Mouse (Mus musculus) gastrocnemius, adult 8-10 months (tissue): ENCODE data around the gene Gm20498. TPM values are rescaled to one million over a fixed set of nuclear protein-coding genes. Genes with fewer than 3 reads are reported as not detected.
A peak's percentile ranks its signal among the peaks of the same experiment; 100 is the strongest.
"Not testable (repeated sequence)": the region's sequence is repeated elsewhere in the genome, so short reads cannot be mapped to it uniquely, and the experiment has no call there.

ENCODE experiments used
- DNase-seq, 2 experiments: peaks; one replicate each; pipeline ENCODE4 v3.0.0; 2022; ENCODE audit warnings: low spot score in 2 of 2
- total RNA-seq, 4 experiments: library from RNA; stranded (reverse); gene quantifications; 2 replicates each; pipeline ENCODE4 v1.2.4; 2022

The Gm20498 gene
- 10 to 100 TPM; 40.4 to 48.1 (median 43.4) TPM for total RNA-seq

DNA sequence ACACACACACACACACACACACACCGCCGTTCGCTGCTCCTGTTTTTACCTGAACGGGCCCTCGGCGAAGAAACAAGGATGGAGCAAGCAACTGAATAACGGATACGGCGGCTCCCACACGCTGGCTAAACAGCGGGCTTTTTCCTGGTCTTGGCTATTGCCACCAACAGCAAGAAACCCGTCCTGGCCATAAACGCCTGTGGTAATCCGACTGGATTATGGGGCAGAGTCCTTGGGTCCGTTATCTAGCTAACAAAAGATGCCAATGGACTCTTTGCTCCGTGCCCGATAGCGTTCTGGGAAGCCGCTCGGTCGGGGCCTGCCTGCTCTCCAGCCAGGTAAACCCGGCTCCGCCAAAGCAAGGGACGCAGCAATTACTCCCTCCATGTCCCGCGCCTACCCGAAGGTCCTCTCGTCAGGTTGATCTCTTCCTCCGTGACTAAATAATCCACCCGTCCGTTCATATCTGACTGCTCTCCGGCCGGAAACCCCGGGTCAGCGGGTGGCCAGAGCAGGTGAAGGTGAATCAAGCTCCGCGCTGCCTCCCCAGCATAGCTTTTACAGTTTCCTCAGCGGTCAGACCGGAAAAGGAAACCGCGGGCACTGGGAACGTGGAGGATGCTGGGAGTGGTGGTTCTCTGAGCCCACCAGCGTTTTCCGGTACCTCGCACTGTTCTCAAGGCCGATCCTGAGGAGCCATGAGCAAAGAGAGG, at the start of gene Gm20498, which contains the start of gene Synj2bp:
Gm20498 (minus strand) TSS at position 590 of the 713 bp plus-strand sequence.
Synj2bp (minus strand) TSS at position 596 of the 713 bp plus-strand sequence.
- peak; percentile 41 to 59 for DNase-seq

DNA sequence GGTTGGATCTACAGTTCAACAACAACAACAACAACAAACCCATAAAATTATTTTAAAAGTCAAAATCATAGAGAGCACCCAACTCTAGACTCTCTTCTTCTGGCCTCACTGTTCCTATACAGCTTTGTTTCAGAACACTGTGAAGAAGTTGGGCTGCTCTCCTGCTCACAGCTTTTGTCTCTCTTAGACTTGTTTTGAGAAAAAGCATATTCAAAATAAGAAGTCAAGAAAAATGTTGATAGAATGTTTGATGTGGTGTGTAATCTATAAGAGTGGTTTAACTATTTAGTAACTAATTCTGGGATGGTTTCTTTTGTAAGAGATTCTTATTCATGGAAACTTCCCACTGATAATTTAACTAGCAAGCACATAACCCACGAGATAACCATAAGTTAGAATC, 35.7 kb upstream of the Gm20498 start, which contains the start of gene Adam21:
Adam21 (minus strand) TSS at position 101 of the 400 bp plus-strand sequence.
- no peak for DNase-seq

DNA sequence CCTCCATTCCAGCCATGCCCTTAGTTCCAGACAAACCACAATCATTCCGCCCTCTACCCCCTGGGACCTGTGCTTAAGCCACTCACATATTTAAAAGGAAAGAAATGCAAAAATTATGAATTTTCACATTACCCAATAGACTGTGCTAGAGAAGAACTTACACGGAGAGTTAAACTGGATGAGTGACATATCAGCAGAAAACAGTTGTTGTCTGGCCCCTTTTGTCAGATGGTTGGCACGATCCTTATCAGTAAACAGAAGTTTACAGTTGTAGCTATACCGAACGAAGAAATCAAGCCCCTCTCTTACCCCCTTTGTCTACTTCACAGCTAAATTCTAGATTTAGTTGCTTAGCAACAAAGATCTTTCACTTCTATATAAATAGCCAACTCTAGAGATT, 35.2 kb upstream of the Gm20498 start:
- DNase-seq, result no peak

DNA sequence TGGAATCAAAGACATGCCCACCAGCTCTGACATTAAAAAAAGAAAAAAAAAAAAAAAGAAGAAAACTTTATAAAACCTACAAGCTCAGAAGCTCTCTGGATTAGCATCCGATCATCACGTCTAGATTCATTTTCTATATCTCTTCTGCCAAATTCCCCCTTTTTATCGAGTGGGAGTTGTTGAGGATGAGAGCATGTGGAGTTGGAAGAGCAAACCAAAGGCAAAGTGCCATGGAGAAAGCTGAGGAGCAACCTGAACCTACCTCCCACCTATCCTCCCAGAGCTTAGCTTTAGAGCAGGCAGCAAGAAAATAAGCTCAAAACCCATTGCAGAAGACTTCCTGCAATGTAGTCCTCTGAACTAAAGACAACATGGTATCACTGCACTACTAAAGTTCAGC, 31.5 kb upstream of the Gm20498 start:
- no peak for DNase-seq

DNA sequence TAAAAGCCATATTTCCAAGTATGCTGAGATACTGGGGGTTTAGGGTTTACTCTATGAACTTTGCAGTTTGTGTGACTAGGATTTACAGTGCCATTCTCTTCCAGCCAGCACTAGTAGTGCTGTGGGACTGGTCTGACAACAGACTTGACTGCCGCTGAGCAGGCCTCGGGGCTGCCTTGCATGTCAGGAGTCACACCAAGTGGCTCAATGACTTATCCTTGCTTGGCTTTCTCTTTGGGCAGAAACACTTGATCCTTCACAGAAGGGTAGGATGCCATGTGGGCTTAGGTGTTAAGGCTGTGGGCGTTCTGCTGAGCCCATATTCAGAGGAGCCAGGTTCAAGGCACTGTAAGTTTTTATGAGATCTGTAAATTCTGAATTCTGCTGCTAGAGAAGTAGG, 16.6 kb upstream of the Gm20498 start:
- no peak for DNase-seq

DNA sequence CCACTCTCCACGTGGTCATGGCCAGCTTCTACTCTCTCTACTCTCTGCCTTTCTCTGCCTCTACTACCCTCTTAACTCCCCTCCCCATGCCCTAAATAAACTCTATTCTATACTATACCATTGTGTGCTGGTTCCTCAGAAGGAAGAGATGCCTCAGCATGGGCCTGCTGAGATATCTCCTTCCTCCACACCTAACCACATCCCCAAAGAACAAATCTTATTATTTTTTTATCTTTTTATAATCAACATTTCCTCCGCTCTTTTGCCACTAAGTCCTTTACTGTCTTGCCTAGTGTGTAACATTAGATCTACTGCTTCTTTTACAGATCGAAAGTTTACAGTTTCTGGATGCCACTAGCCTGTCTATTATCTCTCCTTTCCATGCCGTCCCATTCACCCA, 14.5 kb upstream of the Gm20498 start:
- no peak for DNase-seq

DNA sequence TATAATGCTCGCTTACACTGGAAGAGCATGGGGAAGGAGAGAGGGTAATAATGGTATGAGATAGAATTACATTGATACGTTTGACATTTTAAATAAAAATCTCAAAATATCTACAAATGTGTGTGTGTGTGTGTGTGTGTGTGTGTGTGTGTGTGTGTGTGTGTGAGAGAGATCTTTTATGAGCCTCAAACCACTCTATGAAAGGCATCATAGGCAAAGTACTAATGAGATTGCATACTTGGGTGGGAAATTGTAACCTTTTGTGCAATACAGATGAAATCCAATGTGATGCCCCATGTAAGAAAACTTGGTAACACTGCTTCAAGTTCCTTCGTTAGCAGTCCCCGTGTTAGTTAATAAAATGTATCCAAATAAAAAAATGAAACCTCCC, 319 bp upstream of the Gm20498 start:
- no peak for DNase-seq

DNA sequence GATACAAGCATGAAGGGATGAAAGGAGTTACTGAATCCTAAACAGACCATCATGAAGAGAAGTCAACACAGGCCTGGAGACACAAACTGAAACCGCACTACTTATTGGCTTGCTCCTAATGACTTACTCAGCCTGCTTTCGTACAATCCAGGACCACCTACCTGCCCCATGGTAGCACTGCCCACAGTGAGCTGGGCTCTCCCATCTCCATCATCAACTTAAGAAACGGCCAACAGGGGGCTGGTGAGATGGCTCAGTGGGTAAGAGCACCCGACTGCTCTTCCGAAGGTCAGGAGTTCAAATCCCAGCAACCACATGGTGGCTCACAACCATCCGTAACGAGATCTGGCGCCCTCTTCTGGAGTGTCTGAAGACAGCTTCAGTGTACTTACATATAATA, 2.1 kb downstream of the Gm20498 start:
- DNase-seq, result not testable (repeated sequence)

DNA sequence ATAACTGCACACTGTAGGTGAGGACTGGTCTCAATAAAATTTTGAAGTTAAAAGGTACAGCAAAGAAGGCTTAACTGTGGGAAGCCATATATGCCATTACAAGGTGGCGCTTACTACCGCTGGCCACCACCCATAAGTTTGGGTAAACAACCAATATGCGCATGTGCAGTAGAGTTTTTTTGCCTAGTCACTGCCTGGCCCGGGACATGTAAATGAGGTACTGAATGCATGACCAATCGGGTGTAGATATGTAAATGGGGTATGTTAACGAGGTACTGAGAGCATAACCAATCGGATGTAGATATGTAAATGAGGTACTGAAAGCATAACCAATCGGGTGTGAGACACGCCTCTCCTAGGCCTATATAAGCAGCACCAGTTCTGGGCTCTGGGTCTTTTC, 35.8 kb downstream of the Gm20498 start:
- DNase-seq, result not testable (repeated sequence)

DNA sequence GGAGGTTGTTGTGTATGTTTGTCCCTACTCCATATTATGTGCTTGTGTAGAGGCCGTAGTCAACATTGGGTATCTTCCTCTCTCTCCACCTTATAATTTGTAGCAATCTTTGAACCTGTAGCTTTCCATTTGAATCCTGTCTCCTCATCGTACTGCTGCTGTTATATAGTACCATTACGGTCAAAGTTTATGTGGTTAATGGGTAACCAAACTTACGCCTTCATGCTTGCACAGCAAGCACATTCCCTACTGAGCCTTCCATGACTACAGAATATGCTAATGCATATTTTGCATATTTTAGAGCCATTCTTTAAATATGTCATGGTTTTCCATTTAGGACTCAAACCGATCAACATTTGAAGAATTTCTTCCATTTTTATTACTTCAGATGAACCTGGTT, 42.2 kb downstream of the Gm20498 start:
- no peak for DNase-seq

DNA sequence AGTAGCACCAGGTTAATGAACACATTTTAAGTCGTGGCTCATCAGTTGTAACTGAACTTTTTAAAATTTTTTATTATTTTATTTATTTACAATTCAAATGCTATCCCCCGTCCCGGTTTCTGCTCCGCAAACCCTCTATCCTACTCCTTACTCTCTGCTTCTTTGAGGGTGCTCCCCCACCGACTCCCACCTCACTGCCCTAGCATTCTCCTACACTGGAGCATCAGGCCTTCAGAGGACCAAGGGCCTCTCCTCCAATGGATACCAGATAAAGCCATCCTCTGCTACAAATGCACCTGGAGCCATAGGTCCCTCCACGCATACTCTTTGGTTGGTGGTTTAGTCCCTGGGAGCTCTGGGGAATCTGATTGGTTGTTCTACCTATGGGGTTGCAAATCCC, 47.4 kb downstream of the Gm20498 start:
- DNase-seq, result no peak

DNA sequence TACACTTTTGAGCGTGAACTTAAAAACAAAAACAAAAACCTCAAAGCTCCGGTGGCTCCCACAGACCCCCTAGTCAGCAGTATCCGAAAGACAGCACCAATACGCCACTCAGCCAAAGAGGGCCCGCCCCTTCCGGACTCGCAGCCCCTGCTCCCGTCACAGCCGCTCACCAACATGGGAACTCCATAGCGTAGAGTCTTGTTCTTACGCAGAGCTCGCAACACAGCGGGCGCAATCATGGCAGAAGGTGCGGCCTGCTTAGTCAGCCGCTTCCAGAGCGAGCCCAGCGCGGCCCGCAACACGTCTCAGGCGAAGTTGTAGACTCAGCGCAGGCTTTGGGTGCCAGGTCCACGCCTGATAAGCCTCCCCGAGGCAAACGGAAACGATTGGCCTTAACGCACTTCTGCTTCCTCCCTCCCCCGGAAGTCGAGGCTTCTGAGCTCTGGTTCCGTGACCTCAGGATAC, 47.9 kb downstream of the Gm20498 start, which contains the start of gene Cox16:
Cox16 (minus strand) TSS at position 401 of the 465 bp plus-strand sequence.
- DNase-seq, result peak; percentile 81

DNA sequence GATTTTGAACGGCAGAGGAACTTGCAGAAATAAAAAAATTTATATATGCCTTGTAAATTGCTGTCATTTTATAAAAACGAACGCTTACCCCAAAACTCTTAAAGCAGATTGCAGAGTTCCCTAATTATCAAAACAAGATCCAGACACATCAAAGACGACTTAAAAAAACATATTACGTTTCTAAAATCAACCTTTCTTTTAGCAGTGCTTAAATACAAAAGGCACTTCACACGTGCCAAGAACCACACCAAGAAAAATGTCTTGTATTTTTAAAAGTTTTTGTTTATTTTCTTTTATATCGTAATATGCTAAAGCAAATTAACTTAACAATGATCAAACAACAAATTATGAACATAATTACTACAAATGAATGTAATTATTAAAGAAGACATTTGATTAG, 48.5 kb downstream of the Gm20498 start:
- DNase-seq, result no peak

DNA sequence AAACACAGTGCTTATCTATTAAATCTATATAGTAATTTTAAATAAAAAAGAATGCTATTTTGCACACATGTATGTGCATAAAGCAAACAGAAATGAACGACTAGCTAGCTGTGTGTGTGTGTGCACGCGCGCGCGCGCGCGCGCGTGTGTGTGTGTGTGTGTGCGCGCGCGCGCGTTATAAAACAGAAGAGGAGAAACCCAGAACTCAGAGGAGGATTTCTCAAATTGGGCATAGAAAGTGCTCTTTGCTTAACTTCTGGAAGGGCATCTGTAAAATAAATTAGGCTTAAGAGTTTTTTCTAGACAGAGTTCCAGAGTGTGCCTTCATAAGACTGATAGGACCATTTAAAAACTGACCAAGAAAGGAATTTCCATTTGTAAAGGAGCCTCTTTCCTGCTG, 49.0 kb downstream of the Gm20498 start:
- no peak for DNase-seq

DNA sequence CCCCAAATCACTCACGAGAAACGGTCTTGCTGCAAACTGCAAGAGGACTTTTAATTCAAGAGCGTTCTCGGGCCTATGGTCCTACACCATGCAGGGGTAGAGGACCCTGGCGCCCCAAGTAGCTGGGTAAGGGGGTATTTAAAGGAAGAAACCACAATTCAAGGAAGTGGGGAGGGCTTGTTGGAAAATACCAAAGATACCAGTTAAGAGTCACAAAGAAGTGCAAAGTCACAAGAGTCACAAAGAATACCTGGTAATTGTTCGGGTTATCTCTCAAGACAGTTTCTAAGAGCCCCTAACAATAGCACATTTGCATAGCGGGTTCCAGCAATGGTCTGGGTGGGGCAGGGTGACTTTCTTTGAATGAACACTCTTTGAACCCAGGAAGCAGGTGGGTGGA, 73.7 kb downstream of the Gm20498 start:
- DNase-seq, result not testable (repeated sequence)

DNA sequence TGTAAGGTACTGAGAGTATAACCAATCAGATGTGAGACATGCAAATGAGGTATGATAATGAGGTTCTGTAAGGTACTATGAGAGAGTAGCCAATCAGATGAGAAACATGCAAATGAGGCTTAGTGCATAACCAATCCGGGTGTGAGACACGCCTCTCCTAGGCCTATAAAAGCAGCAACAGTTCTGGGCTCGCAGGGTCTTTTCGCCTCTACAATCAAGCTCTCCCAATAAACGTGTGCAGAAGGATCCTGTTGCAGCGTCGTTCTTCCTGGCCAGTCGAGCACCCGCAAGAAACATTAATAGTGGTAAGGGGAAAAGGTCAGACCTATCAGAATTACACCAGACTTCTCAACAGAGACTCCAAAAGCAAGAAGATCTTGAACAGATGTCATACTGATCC, 93.7 kb downstream of the Gm20498 start:
- DNase-seq, result not testable (repeated sequence)

DNA sequence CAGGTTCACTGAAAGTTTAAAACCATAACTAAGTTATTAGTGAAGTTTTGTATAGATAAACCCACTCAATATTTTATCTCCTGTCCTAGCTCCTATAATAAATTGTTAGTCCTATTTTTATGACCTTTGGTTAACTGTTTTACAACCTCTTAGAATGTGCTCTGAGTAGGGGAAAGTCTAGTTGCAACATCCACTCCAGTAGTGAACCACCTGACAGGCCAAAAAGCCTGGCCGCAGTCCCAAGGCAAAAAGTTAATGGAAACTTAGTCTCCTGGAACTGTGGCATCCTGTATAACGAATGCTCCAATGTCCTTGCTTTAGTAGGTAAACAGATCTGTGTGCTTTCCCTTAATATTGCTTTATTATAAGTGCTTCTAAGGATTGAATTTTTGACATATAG, 97.9 kb downstream of the Gm20498 start:
- DNase-seq, result not testable (repeated sequence)

DNA sequence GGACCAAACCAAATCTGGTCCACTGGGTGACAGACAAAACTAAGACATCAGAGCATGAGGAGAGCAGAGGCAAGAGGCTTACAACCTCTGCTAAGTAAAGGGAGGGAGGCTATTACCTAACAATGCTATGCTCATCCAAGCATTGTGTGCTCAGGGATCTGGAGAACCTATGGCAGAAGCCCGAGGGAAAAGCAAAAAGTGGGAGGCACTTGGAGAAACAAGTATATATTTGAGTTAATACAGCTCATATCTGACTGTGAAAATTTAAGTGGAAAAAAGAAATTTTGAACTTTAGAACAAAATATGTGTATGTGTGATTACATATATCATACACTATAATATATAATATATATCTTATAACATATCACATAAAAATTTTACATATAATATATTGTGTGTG, 110.9 kb downstream of the Gm20498 start, which contains the start of gene Adam4:
Adam4 (minus strand) TSS at position 101 of the 400 bp plus-strand sequence.
- no peak for DNase-seq

DNA sequence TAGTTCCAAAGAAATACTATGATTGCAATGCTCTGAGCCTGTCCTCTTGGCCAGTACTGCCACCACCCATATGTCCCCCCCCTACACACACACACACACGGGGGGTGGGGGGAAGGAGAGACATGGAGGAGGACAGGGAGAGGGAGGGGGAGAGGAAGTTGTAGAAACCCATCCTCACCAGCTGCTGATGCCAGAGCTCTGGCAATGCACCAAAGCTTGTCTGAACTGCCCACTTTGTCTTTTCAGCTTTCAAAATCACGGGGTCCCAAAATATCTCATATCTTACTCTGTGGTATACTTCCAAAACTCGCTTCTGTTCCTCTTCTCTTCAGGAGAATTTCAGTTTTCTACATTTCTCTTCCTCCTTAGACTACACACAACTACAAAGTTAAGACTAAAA, 119.5 kb downstream of the Gm20498 start:
- DNase-seq, result no peak

DNA sequence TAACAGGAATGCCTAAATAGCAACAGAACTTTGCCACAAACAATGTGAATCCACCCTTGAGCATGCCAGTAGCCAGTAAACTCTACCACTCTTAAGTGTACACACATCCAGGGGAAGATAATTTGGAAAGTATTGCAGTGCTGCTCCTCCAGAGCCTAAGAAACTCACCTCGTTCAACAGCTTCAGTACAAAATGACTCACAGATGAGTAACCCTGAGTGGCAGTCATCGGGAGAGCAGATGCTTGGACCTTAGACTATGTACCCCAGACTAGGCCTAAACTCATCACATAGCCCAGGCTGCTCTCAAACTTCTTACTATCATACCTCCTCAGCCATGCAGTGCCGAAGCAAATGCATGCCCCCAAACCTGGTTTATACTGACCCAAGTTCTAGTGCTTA, 123.7 kb downstream of the Gm20498 start:
- DNase-seq, result no peak

DNA sequence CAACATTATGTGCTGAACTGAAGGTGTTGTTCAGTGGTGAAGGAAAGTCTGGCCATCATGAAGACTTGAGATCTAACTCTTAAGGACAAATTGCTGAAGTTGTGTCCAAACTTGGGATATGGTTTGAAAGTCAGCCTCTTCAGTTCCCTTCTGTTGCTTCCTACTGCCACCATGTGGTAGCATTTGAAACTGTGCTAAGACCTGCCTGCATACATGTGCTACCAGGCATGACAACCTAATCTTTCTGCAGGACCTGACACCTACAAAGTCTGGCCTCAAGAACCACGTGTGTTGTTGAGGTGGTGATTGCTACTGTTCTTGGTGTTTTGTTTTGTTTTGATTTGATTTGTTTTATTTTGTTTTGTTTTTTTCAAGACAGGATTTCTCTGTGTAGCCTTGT, 130.5 kb downstream of the Gm20498 start:
- DNase-seq, result peak; percentile 9 to 17

DNA sequence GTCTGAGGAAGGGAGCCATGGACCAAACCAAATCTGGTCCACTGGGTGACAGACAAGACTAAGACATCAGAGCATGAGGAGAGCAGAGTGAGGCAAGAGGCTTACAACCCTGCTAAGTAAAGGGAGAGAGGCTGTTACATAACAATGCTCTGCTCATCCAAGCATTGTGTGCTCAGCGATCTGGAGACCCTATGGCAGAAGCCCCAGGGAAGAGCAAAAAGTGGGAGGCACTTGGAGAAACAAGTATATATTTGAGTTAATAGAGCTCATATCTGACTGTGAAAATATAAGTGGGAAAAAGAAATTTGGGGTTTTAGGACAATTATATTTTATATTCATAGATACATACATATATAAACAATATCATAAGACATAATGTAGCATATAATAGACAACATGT, 153.3 kb downstream of the Gm20498 start, which contains the start of gene Gm4787:
Gm4787 (minus strand) TSS at position 101 of the 400 bp plus-strand sequence.
- not testable (repeated sequence) for DNase-seq

DNA sequence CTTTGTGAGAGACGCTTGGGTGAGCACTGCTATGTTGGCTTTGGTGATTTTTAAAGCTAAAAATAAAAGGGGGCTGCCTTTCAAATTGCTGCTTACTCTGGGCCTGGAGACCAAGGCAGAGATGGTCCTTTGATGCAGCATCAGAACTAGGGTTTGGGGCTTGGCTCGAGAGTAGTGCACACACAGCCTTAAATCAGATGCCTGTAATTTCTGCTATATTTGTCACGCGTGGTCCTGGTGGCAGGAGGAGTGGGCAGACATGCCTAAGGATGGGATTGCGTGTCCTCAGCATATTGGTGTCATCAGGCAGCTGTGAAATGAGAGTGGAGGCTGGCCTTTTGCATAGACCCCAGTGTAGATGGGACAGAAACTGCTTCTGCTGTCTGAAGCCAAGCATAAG, 198.9 kb downstream of the Gm20498 start:
- DNase-seq, result no peak
